Mouse (Mus musculus): ENCODE results near the gene 9230112D13Rik. TPM values are rescaled to one million over a fixed set of nuclear protein-coding genes. Genes with fewer than 3 reads are reported as not detected.

Gene 9230112D13Rik
- total RNA-seq, 1 experiment from 2014 or later, result not detected

DNA sequence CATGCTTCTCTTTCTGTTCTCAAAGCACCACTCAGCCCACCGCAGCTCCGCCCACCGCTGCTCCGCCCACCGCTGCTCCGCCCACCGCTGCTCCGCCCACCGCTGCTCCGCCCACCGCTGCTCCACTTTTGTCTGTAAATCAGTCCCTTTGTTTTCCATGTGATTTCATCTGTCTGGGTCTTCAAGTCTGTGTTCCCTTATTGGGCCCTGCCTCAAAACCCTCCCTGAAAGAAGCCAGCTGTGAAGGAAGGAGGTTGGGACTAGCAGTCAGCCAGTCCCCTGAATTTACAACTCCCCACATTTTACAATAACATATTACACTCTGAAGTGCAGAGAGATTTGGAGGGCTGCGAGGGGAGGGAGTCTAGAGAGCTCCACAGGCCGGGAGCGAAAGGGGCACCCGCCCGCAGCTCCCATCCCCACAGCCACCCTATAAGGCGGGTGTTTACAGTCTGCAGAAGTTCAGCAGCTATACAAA lies 18.1 kb upstream of the 9230112D13Rik start:
- DNase-seq, result no peak

DNA sequence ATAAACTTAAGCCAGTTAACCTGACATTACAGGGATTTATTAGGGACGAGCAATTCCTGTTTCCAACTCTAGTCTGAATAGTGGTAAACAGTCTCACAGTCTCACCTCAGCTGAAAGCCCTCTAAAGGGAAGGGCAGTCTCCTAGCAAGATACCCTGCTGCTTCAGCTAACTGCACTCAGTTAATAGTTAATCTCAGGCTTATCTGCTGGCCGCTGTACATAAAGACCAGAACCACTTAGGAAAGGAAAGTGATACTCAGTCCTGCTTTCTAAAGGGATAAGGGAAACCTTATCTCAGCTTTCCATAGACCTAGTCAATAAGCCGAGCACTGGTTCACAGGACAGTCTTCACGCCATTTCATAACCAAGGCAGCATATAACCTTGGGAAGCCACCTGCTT lies 13.3 kb upstream of the 9230112D13Rik start:
- no peak for DNase-seq

DNA sequence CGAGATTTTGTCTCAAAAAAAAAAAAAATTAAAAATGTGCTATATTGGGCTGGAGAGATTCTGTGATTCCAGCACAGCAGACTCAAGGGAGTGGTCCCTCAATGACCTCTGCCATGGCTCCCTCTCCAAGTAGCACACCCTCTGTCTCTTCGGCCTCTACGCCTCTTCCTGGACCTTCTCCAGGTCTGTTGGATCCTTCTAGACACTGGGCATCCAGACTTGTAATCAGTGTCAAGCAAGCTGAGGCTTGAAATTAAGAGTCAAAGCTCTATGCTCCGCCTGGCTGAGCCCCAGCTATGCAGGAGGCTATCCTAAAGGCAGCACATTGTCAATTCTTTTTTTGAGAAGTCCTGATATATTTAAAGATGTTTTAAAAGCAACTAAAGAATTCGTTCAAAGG lies 10.9 kb upstream of the 9230112D13Rik start:
- DNase-seq, result no peak

DNA sequence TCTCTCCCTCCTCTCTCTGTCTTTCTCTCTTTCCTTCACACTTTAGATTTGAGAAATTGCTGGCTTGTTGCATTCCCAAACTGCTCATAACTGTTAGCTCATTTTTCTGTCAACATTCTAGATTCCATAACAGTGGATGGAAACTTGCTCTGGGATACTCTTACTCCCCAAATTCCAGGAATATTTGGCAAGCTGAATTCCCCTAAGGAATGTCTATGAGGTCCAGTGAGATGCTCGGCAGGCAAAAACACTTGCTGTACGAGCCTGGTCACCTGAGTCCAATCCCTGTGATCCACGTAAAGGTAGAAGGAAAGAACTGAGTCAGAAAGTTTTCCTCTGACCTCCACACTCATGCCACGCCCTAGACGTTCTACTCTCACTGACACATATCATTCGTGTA lies 9.9 kb upstream of the 9230112D13Rik start:
- DNase-seq, result no peak

DNA sequence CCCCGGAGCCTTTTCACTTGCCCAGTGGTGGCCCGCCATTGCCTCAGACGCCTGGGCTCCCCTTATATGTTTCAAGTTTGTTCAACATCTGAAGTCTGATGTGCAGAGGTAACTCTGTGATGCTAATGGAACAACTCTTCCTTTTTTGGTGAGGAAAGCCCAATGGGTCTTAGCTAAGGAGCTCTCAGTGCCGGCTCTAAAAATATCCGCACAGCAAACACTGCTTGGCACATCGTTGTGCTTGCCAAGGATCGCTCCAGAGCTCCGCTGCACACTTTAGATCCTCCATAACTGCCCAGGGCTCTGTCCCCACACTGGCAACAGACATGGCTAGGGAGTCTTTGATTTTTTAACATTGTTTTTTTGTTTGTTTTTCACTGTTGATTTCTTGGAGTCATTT lies 6.2 kb upstream of the 9230112D13Rik start:
- no peak for DNase-seq

DNA sequence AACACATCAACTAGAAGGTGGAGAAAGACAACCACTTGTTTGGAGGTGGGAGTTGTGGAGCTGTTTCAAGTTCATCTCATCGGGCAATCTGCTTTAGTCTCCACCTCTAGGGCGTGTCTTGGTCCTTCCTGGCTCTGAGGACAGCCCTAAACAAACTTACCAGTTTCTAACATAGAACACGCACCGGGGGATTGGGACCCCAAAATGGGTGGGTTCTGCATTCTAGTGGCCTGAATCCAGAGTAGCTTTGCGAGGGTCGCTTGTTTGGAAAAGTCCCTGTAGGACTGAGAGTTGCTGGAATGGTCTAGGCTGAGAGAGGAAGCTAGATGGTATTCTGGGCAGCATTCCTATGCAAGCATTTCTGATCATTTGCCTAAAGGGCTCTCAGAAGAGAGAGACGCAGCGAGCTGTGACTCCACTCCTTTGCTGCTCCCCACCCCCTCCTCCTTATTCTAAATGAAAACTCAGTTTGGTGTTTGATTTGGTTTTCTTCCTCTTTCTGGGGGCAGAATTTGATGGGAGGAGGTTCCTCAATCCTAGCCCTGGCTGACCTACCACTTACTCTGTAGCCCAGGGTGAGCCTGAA lies 4.5 kb downstream of the 9230112D13Rik start:
- no peak for DNase-seq

DNA sequence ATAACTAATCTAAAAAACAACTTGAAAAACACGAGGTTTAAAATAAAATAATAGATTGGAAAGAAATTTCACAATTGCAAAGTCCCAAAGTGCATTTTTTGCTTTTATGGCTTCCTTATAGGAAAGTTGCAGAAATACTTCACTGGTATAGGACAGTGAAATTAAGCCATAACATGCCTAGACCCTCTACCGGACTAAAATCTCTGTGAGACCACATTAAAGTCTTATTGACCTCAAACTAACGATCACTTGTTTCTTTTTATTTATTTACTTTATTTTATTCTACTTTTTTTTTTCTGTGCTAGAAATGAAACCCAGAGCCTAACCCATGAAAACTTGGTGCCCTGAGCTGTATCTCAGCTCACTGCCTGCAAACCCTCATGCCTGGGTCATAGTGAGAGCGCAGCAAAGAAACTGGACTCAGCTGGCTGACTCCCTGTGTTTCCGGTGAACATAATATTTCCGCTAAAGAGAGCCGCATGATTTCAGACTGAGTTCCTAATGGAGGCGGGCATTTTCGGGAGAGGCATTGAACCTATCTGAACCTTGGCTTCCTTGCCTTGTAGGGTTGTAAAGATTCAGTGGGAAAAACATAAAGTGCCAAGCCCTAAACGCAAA lies 5.5 kb downstream of the 9230112D13Rik start:
- DNase-seq, result no peak

DNA sequence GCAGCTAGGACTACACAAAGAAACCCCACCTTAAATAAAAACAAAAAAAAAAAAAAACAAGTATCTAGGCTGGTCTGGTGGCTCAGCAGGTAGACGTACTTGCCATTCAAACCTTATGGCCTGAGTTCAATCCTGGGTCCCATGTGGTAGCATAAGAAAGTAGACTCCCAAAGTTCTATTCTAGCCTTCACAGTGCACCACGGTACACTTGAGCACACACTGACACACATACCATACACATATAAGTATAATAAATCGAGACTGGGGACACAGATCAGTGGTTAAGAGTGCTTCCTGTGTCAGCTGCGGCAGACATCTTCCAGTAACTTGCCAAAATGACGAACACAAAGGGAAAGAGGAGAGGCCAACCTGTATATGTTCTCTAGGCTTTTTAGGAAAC lies 6.7 kb downstream of the 9230112D13Rik start:
- no peak for DNase-seq

DNA sequence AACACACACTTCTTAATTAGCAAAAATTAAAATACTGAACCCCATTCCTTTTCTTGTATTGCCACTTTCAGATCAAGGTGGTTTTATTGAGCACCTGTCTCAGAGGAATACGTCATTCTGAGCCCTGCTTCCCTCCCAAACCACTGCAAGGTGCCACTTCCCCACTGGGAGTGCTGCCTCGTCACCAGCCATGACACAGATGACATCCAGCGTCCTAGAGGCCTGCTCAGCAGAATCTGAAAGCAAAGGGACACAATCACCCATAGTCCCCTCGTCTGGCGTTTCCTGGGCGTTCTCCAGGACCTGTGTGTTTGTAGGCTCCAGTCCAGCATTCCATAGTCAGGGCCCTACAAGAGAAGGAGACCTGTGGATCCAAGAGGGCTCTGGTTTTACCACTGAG lies 8.5 kb downstream of the 9230112D13Rik start:
- DNase-seq, result peak; percentile 6

DNA sequence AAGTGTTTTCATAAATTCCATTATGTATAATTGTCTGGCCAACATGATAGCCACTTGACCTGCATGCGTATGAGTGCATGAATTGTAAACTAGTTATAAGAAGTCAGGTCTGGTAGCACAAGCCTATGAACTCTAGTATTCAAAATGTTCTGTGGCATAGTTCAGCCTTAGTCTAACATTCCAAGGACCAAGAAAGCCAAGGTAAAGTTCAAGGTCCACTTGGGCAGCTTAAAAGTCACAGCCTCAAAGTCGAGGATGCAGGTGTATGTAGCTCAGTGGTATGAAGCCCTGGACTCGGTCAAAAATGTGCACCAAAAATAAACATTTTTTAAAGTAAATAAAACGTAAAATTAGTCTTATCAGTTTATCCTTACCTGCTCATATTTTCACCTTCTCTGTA lies 10.0 kb downstream of the 9230112D13Rik start:
- no peak for DNase-seq

DNA sequence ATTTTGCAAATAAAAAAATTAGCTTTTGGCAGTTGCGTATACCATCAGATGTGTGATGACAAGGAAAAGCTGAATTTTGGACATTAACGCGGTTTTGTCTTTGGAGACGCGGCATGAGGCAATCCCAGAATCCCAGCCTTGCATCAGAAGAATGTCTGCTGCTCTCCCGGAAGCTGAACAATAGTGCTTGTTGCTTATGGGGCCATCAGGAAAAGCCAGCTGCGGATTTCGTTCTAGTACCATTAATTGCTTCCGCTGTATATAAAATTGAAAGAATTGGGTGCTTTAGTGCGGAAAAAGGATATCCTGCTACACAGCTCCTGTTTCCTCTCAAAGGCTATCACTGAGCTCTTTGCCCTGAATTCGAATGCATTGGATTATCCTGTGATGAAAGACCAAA lies 10.7 kb downstream of the 9230112D13Rik start:
- DNase-seq, result no peak

DNA sequence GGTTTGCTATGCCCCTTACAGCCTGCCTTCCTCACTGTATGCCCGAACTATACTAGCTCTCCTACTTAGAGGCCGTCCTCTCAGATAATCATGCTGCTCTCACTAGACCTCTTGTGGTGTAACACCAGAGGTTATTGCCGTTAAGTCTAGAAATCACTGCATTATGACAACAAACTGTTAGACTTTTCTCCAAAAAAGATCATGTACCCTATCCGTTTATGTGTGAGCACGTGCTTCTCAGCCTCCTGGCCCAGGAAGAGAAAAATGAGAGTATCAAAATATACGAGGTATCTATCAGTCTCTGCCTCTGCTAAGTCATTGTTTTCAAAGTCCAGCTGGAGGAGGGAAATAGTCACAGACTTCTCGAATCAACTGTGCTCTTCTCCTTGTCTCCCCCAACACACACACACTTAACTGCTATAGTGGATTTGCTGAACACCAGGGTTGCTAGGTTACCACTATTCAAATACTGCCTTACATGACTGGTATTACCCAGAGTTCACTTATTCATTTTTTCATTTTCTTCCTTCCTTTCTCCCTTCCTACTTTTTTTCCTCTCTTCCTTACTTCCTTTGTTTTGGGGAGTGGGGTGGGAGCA lies 13.7 kb downstream of the 9230112D13Rik start:
- DNase-seq, result no peak

DNA sequence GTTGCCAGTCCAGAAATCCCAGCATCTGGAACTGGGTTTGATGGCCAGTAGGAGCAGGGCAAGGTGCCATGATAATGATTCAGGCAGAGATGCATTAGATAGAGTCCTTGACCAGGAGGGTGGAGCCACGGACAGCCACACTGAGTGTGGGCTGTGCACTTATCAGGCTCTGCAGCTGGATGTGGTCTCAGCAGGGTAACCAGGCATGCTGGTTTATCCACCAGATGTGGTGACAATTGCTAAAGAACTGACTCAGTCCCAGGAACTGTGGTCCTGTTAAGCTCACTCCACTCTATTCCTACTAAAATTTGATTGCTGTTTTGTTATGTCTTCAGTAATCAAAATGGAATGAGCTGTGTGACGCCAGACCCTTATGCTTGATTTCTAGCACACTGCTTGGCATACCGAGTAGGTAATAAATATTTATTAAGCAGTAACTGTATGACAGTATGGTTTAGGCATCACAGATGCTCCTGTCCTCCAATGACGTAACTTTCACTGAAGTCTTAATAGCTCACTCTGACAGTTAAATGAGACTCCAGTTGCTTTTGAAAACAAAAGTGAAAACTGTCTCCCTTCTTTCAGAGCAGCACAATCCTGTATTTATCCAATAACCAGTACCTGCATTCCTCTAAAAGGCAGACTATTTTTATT lies 14.3 kb downstream of the 9230112D13Rik start:
- peak; percentile 63 for DNase-seq

DNA sequence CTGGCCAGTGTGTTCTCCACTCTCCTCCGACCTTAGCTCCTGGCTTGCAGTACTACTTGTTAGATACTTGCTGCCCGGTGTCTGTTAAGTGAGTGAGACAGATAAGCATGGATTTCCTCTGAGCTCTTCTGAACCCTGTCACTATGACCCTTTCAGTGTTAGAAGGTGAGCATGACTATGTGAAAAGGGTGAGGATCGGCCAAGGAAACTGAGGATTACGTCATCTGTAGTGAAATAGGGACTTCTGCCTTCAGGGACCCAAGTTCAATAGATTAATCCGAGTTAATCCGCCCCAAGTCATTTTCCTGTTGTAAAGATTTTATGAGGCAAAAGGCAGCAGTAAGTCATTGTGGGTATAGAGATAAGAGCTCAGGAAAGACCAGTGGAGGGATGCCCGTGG lies 17.3 kb downstream of the 9230112D13Rik start:
- DNase-seq, result no peak

DNA sequence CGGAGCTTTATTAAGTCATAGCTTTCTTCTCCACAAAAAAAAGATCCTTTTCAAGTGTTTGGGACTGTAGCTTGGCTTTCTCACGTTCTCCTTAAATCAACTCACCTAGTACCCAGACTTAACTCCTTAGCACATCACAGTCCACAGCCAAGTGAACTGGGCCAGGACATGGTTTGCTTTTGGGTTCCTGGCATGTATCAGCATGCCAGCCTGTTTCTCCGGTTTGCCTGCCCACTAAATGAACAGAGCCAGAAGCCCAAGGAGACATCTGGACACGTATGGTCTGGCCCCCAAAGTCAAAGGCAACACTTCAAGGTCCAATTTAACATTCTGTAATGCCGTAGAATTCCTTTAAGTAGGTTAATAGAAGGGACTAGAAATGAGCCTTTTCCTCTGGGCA lies 18.2 kb downstream of the 9230112D13Rik start:
- no peak for DNase-seq

DNA sequence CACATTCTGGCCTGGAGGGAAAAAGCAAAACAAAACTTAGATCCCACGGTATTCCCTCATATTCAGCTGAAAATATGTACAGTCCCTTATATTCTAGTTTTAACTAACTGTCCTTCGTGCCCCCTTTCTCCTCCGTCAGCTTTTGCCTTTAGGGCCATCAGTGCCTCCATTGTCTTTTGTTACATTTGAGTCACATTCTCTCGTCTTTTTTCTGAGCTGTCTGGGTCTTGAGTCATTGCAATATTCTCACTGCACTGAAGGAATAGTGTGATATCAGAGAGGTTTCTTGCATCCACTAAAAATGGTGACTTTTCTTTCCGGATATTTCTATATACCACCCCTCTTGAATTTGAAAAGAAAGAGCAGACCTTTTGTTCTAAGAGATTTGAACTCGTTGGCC lies 18.8 kb downstream of the 9230112D13Rik start:
- no peak for DNase-seq

DNA sequence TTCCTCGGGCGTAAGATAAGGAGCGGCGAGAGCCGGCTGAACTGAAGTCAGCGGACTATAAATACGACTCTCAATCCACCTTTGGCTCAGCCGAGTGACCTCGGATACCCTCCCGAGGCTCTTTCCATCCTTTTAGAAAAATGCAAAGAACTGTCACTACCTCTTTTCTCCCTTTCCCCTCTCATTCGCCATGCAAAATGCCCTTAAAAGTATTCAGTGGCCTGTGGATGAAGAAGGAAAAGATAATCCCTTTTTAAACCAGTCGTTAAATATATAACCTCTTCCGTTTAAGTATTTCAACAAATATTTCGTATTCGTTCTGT lies 19.3 kb downstream of the 9230112D13Rik start, which contains the start of gene Bmpr1a:
Bmpr1a (minus strand) TSS at position 17 of the 323 bp plus-strand sequence.
- no peak for DNase-seq

DNA sequence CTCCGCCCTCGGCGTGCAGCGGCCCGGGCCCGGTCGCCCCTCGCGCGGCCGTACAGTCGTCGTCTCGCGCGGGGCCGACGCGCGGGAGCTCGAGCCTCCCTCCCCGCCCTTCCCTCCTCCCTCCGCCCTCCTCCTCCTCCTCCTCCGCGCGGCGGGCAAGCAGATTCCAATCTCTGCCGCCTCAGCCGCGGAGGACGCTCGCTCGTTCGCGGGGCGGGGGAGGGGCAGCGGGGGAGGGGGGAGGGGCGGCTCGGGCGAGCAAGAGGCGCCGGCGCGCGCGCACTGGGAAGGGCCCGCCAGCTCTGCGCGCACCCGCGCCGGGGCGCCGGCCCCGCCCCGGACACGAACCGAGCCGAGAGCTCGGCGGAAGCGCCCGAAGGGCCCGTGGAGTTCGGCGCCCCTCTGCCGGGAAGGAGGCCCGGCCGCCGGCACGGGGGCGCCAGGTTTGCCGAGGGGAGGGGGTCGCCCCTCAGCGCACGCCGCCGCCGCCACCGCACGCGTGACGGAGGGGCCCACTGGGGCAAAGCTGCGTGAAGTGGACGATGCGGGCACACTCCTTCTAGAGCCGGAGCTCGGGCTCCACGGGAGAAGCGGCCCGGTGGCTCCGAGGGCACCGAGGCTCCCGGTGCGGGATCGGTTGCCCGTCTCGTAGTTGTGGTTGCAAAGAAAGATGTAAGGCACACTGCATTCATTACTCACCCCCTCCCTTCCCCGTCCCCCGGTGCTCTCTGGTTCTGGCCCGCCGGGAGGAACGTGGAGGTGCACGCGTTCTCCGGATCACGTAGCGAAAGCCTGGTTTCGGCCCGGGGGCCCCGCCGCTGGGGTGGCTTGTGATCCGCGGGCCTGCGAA lies 19.9 kb downstream of the 9230112D13Rik start:
- DNase-seq, result peak; percentile 91

DNA sequence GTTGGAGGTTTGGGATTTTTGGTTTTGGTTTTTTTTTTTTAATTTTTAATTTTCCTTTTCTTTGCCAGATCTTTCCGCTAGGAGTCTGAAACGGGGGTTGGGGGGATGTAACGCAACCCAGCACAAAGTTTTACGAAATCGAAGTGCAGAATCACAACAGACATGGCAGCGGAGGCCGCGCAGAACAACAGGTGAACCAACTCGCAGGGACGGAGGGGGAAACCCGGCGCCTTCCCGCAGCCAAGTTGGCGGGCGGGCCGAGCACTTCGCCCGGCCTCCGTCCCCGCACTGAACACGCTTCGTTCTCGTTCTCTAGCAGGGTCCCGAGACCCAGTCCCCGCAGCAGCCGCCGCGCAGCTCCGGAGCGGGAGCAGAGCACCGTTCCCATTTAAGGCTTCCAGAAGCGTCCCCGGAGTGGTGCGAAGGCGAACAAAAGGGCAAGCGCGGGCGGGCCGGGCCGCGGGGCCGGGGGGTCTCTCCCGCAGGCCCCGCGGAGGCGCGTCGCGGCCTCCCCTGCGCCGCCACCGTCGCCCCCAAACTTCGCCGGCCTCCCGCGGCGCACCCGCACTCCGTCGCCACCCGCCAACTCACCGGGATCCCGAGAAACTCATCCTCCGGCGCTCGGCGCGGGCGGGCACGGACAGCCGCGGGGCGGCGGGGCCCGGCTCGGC lies 20.7 kb downstream of the 9230112D13Rik start:
- DNase-seq, result peak; percentile 50

DNA sequence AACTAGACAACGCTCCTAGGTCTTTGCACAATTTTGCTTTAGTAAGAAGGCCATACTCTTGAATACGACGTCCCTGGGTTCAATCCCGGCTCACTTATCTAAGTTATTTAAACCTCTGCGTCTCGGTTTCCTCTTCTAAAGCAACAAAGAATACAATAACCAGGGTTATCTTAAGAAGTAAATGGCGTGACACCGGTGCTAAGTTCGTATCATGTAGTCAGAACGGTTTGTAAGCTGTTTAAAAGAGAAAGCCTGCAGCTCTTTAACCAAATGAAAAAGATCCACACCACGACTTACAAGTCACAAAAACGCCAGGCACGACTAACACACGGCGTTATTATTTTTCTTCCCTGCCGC lies 21.2 kb downstream of the 9230112D13Rik start:
- no peak for DNase-seq

DNA sequence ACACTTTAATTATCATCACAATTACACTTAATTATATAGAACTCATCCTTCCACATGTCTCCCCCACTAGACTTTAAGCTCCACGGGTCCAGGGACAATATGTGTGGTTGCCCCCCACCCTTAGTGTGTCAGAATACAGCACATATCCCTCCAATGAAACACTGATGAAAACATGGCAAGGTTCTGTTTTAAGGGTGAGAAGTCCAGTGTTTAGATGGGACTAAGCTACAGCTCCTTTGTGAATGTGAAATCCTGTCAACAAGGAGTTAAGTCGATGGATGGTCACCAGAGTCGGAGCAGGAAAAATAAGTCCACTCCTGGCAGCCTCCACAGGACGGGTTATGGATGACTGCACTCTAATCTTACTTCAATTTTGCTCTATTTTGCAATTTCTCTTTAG lies 22.3 kb downstream of the 9230112D13Rik start:
- no peak for DNase-seq

DNA sequence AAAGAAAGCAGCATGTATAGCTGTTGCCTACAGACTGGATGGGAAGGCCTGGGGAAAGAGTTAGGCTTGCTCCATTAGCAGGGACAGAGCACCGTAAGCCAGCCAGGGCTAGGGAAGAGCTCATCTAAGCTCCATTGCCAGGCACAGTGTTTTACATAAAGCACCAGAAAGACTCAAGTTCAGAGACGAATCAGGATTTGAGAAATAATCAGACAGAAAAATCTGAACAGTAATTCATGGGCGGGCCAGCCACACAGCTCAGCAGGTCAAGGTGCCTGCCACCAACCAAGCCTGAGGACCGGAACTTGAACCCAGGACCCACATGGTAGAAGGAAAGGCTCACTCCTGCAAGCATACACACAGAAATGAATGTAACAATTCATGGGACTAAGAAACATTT lies 22.9 kb downstream of the 9230112D13Rik start:
- no peak for DNase-seq

All from adrenal gland, postnatal 25 days (tissue).